Mouse (Mus musculus) embryonic fibroblast, embryonic 13.5 days (primary cell): ENCODE results near the gene Olfr986. TPM values are rescaled to one million over a fixed set of nuclear protein-coding genes. Genes with fewer than 3 reads are reported as not detected.

Source experiments
- H3K27ac ChIP-seq: 2 replicates; pipeline ENCODE4 v1.5.1; 2012; ENCODE audit warnings: low read length, control low read depth, inconsistent platforms; ENCODE audit not compliant: insufficient read depth
- H3K4me1 ChIP-seq: 2 replicates; pipeline ENCODE4 v1.6.1; 2011; ENCODE audit warnings: low read length; ENCODE audit not compliant: control insufficient read depth, insufficient read depth
- H3K4me3 ChIP-seq: 2 replicates; pipeline ENCODE4 v1.5.1; 2011; ENCODE audit warnings: mild to moderate bottlenecking, control low read depth, low read length; ENCODE audit not compliant: insufficient read depth
- CTCF ChIP-seq: IDR thresholded peaks from 2 replicates; pipeline ENCODE4 v1.5.1; 2011; ENCODE audit warnings: mild to moderate bottlenecking, control low read depth, low read length, moderate library complexity, borderline replicate concordance; ENCODE audit not compliant: insufficient read depth
- POLR2A ChIP-seq: IDR thresholded peaks from 2 replicates; pipeline ENCODE4 v1.6.1; 2011; ENCODE audit warnings: low read depth, mild to moderate bottlenecking, control low read depth, low read length, moderate library complexity
- polyA plus RNA-seq: library from polyadenylated mRNA; stranded (reverse); fragments of >200 nt; gene quantifications from 2 replicates; pipeline ENCODE4 v1.2.4, GENCODE M21; 2011; ENCODE audit warnings: low read depth; ENCODE audit not compliant: missing spikeins, insufficient read length

Gene Olfr986
- polyA plus RNA-seq, 1 experiment = not detected

- H3K4me1 ChIP-seq = no peaks in the 10 kb centered on the region
- no peak overlapping the region for H3K27ac ChIP-seq
- no peak overlapping the region for H3K4me3 ChIP-seq
- no peak for TF ChIP-seq CTCF
- TF ChIP-seq POLR2A = no peak
Measured at GRCm38 (mm10) chr9:40234233-40235072, 53.7 kb downstream of the Olfr986 start.

- no peaks in the 10 kb centered on the region for H3K4me1 ChIP-seq
- H3K27ac ChIP-seq = no peak overlapping the region
- TF ChIP-seq CTCF (no peak), POLR2A (no peak)
- no peak overlapping the region for H3K4me3 ChIP-seq
Measured at GRCm38 (mm10) chr9:40235220-40235619, 54.5 kb downstream of the Olfr986 start.

Other genes starting within 250 kb of the Olfr986 start
- not detected in 2 replicates for gene Olfr974, start 243.4 kb upstream of the Olfr986 start, polyA plus RNA-seq
- gene Olfr975, start 228.9 kb upstream of the Olfr986 start, polyA plus RNA-seq = not detected in 2 replicates
- not detected in 2 replicates for gene Olfr976, start 219.8 kb upstream of the Olfr986 start, polyA plus RNA-seq
- not detected in 2 replicates for gene Olfr978, start 188.8 kb upstream of the Olfr986 start, polyA plus RNA-seq
- gene Olfr979, start 177.5 kb upstream of the Olfr986 start, polyA plus RNA-seq = not detected in 2 replicates
- not detected in 2 replicates for gene Olfr980, start 171.3 kb upstream of the Olfr986 start, polyA plus RNA-seq
- gene Olfr981, start 159.5 kb upstream of the Olfr986 start, polyA plus RNA-seq = not detected in 2 replicates
- not detected in 2 replicates for gene Olfr982, start 107.1 kb upstream of the Olfr986 start, polyA plus RNA-seq
- not detected in 2 replicates for gene Olfr983, start 87.3 kb upstream of the Olfr986 start, polyA plus RNA-seq
- gene Olfr984, start 66.7 kb upstream of the Olfr986 start, polyA plus RNA-seq = not detected in 2 replicates
- not detected in 2 replicates for gene Olfr985, start 50.7 kb upstream of the Olfr986 start, polyA plus RNA-seq
- not detected in 2 replicates for gene Tmem225, start 32.8 kb upstream of the Olfr986 start, polyA plus RNA-seq
- 2.6 and 3.7 TPM in 2 replicates for gene Zfp202, start 11.4 kb downstream of the Olfr986 start, polyA plus RNA-seq
- 2.2 and 3.2 TPM in 2 replicates for gene Scn3b, start 88.3 kb downstream of the Olfr986 start, polyA plus RNA-seq